Mouse (Mus musculus): ENCODE data around the gene Dgke. TPM values are rescaled to one million over a fixed set of nuclear protein-coding genes. Genes with fewer than 3 reads are reported as not detected.
"Not testable (repeated sequence)": the region's sequence is repeated elsewhere in the genome, so short reads cannot be mapped to it uniquely, and the experiment has no call there.

The Dgke gene
- 5.7 and 7.4 TPM in 2 replicates for polyA plus RNA-seq (2015; fragmentation: Nextera tagmentation; extraction: Ambion mirVana)

GRCm38 (mm10) chr11:89066750-89067149 lies at the start of gene Dgke:
Dgke (minus strand) TSS chr11:89066850.
- H3K9me3 ChIP-seq (replicated peaks) = no peaks in the 10 kb centered on the region
- H3K36me3 ChIP-seq = no peaks in the 10 kb centered on the region
- WGBS = 92% methylated on average over 1 of the region's 1 CpGs
- no peak within 1 kb of the TSS for H3K4me3 ChIP-seq
- H3K9ac ChIP-seq = no peak within 1 kb of the TSS
- no peak within 1 kb of the TSS for H3K4me2 ChIP-seq
- peak within 1 kb of the TSS; percentile 43 for H3K27ac ChIP-seq
- H3K4me1 ChIP-seq (replicated peaks) = peaks cover 13% of the 10 kb centered on the region
- no peaks in the 10 kb centered on the region for H3K27me3 ChIP-seq
- no peak for ATAC-seq (replicated peaks; ENCODE audit: insufficient number of reproducible peaks, insufficient read depth, low FRiP score, low read depth)

- no peak overlapping the region for H3K4me3 ChIP-seq
- H3K9me3 ChIP-seq (replicated peaks) = no peaks in the 10 kb centered on the region
- H3K36me3 ChIP-seq = no peaks in the 10 kb centered on the region
- H3K4me2 ChIP-seq = no peak overlapping the region
- H3K27me3 ChIP-seq = no peaks in the 10 kb centered on the region
- 37% methylated on average over 12 of the region's 12 CpGs for WGBS
- no peak overlapping the region for H3K27ac ChIP-seq
- no peak for ATAC-seq (replicated peaks; ENCODE audit: insufficient number of reproducible peaks, insufficient read depth, low FRiP score, low read depth)
- H3K4me1 ChIP-seq (replicated peaks) = peaks cover 15% of the 10 kb centered on the region
- no peak overlapping the region for H3K9ac ChIP-seq
Observed at GRCm38 (mm10) chr11:89107180-89107807, 40.6 kb upstream of the Dgke start.

GRCm38 (mm10) chr11:89105823-89106222 lies 39.2 kb upstream of the Dgke start:
- Histone ChIP-seq H3K4me2 (no peak overlapping the region), H3K4me3 (no peak overlapping the region), H3K27ac (no peak overlapping the region), H3K9me3 (replicated peaks) (no peaks in the 10 kb centered on the region), H3K36me3 (no peaks in the 10 kb centered on the region), H3K27me3 (no peaks in the 10 kb centered on the region), H3K9ac (no peak overlapping the region), H3K4me1 (replicated peaks) (peaks cover 18% of the 10 kb centered on the region)
- ATAC-seq (replicated peaks; ENCODE audit: insufficient number of reproducible peaks, insufficient read depth, low FRiP score, low read depth) = no peak
- WGBS = 84% methylated on average over 11 of the region's 11 CpGs

GRCm38 (mm10) chr11:89105211-89105610 lies 38.6 kb upstream of the Dgke start:
- no peaks in the 10 kb centered on the region for H3K9me3 ChIP-seq (replicated peaks)
- H3K4me3 ChIP-seq = no peak overlapping the region
- no peaks in the 10 kb centered on the region for H3K27me3 ChIP-seq
- ATAC-seq (replicated peaks; ENCODE audit: insufficient number of reproducible peaks, insufficient read depth, low FRiP score, low read depth) = no peak
- H3K36me3 ChIP-seq = no peaks in the 10 kb centered on the region
- peaks cover 24% of the 10 kb centered on the region for H3K4me1 ChIP-seq (replicated peaks)
- 92% methylated on average over 8 of the region's 8 CpGs for WGBS
- no peak overlapping the region for H3K27ac ChIP-seq
- H3K9ac ChIP-seq = no peak overlapping the region
- no peak overlapping the region for H3K4me2 ChIP-seq

- Histone ChIP-seq H3K9ac (no peak overlapping the region), H3K4me2 (no peak overlapping the region), H3K36me3 (no peaks in the 10 kb centered on the region), H3K4me1 (replicated peaks) (peaks cover 19% of the 10 kb centered on the region), H3K27me3 (no peaks in the 10 kb centered on the region), H3K4me3 (no peak overlapping the region), H3K27ac (peak overlapping the region; percentile 7; the same call in 1 of the 2 replicates), H3K9me3 (replicated peaks) (no peaks in the 10 kb centered on the region)
- no peak for ATAC-seq (replicated peaks; ENCODE audit: insufficient number of reproducible peaks, insufficient read depth, low FRiP score, low read depth)
- WGBS = 53% methylated on average over 14 of the region's 14 CpGs
Observed at GRCm38 (mm10) chr11:89103166-89103565, 36.5 kb upstream of the Dgke start.

GRCm38 (mm10) chr11:89100826-89101321 lies 34.2 kb upstream of the Dgke start:
- H3K27me3 ChIP-seq = no peaks in the 10 kb centered on the region
- peaks cover 15% of the 10 kb centered on the region for H3K4me1 ChIP-seq (replicated peaks)
- whole genome bisulfite sequencing = 9% methylated on average over 17 of the region's 17 CpGs
- peak overlapping the region; percentile 77 for H3K4me2 ChIP-seq
- peak overlapping the region; percentile 46 for H3K9ac ChIP-seq
- peak overlapping the region; percentile 47 for H3K4me3 ChIP-seq
- H3K27ac ChIP-seq = peak overlapping the region; percentile 56
- no peaks in the 10 kb centered on the region for H3K36me3 ChIP-seq
- H3K9me3 ChIP-seq (replicated peaks) = no peaks in the 10 kb centered on the region
- 0 out of 2 replicates have a peak, but pooled peaks have one; percentile 30 for ATAC-seq (replicated peaks; ENCODE audit: insufficient number of reproducible peaks, insufficient read depth, low FRiP score, low read depth)

- ATAC-seq (replicated peaks; ENCODE audit: insufficient number of reproducible peaks, insufficient read depth, low FRiP score, low read depth) = peak; percentile 71
- H3K9me3 ChIP-seq (replicated peaks) = no peaks in the 10 kb centered on the region
- H3K27me3 ChIP-seq = no peaks in the 10 kb centered on the region
- no peaks in the 10 kb centered on the region for H3K36me3 ChIP-seq
- H3K4me3 ChIP-seq = peak overlapping the region; percentile 47
- H3K4me2 ChIP-seq = peak overlapping the region; percentile 77
- peak overlapping the region; percentile 46; the same call in 1 of the 2 replicates for H3K9ac ChIP-seq
- peak overlapping the region; percentile 56 for H3K27ac ChIP-seq
- peaks cover 15% of the 10 kb centered on the region for H3K4me1 ChIP-seq (replicated peaks)
- under 1% methylated on average over 9 of the region's 9 CpGs for WGBS
Observed at GRCm38 (mm10) chr11:89100403-89100802, 33.8 kb upstream of the Dgke start.

- Histone ChIP-seq H3K9me3 (replicated peaks) (no peaks in the 10 kb centered on the region), H3K36me3 (no peaks in the 10 kb centered on the region), H3K4me2 (no peak overlapping the region), H3K9ac (no peak overlapping the region), H3K4me1 (replicated peaks) (peaks cover 15% of the 10 kb centered on the region), H3K4me3 (no peak overlapping the region), H3K27ac (no peak overlapping the region), H3K27me3 (no peaks in the 10 kb centered on the region)
- ATAC-seq (replicated peaks; ENCODE audit: insufficient number of reproducible peaks, insufficient read depth, low FRiP score, low read depth) = no peak
- WGBS = 69% methylated on average over 6 of the region's 6 CpGs
Observed at GRCm38 (mm10) chr11:89098930-89099329, 32.3 kb upstream of the Dgke start.

- H3K27ac ChIP-seq = no peak overlapping the region
- H3K9me3 ChIP-seq (replicated peaks) = no peaks in the 10 kb centered on the region
- H3K9ac ChIP-seq = no peak overlapping the region
- no peak overlapping the region for H3K4me3 ChIP-seq
- H3K36me3 ChIP-seq = no peaks in the 10 kb centered on the region
- no peak overlapping the region for H3K4me2 ChIP-seq
- H3K4me1 ChIP-seq (replicated peaks) = peaks cover 12% of the 10 kb centered on the region
- 56% methylated on average over 17 of the region's 17 CpGs for WGBS
- no peaks in the 10 kb centered on the region for H3K27me3 ChIP-seq
- no peak for ATAC-seq (replicated peaks; ENCODE audit: insufficient number of reproducible peaks, insufficient read depth, low FRiP score, low read depth)
Observed at GRCm38 (mm10) chr11:89098083-89098835, 31.6 kb upstream of the Dgke start.

- not testable (repeated sequence) for H3K36me3 ChIP-seq; H3K9ac ChIP-seq; H3K27me3 ChIP-seq; H3K4me2 ChIP-seq; ATAC-seq (replicated peaks; ENCODE audit: insufficient number of reproducible peaks, insufficient read depth, low FRiP score, low read depth); H3K27ac ChIP-seq; H3K4me3 ChIP-seq; H3K4me1 ChIP-seq (replicated peaks); H3K9me3 ChIP-seq (replicated peaks)
- WGBS = 90% methylated on average over 10 of the region's 10 CpGs
Observed at GRCm38 (mm10) chr11:89097292-89097691, 30.6 kb upstream of the Dgke start.

- ATAC-seq (replicated peaks; ENCODE audit: insufficient number of reproducible peaks, insufficient read depth, low FRiP score, low read depth) = no peak
- H3K4me1 ChIP-seq (replicated peaks) = peaks cover 2% of the 10 kb centered on the region; the same call in 1 of the 2 replicates
- H3K9ac ChIP-seq = no peak overlapping the region
- WGBS = 78% methylated on average over 3 of the region's 3 CpGs
- H3K27me3 ChIP-seq = no peaks in the 10 kb centered on the region
- no peaks in the 10 kb centered on the region for H3K36me3 ChIP-seq
- no peaks in the 10 kb centered on the region for H3K9me3 ChIP-seq (replicated peaks)
- H3K4me3 ChIP-seq = no peak overlapping the region
- H3K4me2 ChIP-seq = no peak overlapping the region
- H3K27ac ChIP-seq = no peak overlapping the region
Observed at GRCm38 (mm10) chr11:89095306-89095705, 28.7 kb upstream of the Dgke start.

Measured in heart, embryonic 15.5 days (tissue).